Mouse (Mus musculus) spleen, adult 2 months (tissue): ENCODE data around the gene C1s1.

Source experiments
- CTCF ChIP-seq: fragments of 200-500 bp; IDR thresholded peaks from 2 replicates; pipeline ENCODE4 v1.5.1; 2011; ENCODE audit warnings: mild to moderate bottlenecking, inconsistent platforms; ENCODE audit not compliant: insufficient read depth, insufficient read length, insufficient replicate concordance; ENCODE audit errors: extremely low read depth
- POLR2A ChIP-seq: fragments of 200-500 bp; IDR thresholded peaks from 2 replicates; pipeline ENCODE4 v1.6.1; 2011; ENCODE audit warnings: low read depth, low read length, inconsistent platforms

- TF ChIP-seq CTCF = no peak
- no peak for TF ChIP-seq POLR2A
Observed at GRCm38 (mm10) chr6:124545425-124545824, 3.3 kb upstream of the C1s1 start.
